Mouse (Mus musculus) lung, adult 18-20 months (tissue): ENCODE results near the gene Asxl1.

Source experiments
- DNase-seq, 2 experiments: peaks; one replicate each; pipeline ENCODE4 v3.0.0; 2022; ENCODE audit warnings: mixed read lengths in 2 of 2

Gene Asxl1

DNA sequence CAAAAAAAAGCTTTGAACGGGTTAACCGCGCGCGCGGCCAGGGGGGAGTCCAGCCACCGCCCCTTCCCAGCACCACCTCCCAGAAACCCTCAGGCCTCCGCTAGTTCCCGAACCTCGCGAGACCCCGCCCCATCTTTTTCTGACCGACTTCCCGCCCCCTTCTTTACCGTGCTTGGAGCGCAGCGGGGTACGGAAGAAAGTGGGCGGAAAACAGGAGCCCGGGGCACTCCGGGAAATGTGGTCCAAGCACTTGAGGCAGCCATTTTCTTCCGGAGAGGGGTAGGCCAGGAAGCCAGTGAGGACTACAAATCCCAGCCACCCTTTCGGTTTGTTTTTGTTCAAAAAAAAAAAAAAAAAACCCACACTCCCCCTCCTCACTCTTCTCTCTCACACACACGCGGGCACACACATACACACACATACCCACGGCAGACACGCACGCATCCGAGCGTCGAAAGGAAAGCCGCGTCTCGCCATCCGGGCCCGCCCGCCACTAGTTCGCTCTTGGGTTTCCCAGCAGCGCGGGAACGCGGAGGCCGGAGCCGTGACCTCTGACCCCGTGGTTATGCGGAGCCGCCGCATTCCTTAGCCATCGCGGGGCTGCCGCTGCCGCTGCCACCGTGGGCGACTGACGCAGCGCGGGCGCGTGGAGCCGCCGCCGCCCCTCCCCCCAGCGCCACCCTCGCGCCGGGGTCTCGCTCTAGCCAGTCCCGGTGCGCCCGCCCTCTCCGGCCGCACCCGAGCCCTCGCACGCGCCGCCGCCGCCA is at the start of gene Asxl1:
Asxl1 (plus strand) TSS at position 376 of the 767 bp plus-strand sequence.
- DNase-seq = peak; percentile 98 to 99

GRCm38 (mm10) chr2:153297771-153298170 is 47.9 kb upstream of the Asxl1 start:
- no peak for DNase-seq

GRCm38 (mm10) chr2:153298460-153298859 is 47.2 kb upstream of the Asxl1 start:
- peak in 1 of 2 experiments; percentile 28 for DNase-seq

DNA sequence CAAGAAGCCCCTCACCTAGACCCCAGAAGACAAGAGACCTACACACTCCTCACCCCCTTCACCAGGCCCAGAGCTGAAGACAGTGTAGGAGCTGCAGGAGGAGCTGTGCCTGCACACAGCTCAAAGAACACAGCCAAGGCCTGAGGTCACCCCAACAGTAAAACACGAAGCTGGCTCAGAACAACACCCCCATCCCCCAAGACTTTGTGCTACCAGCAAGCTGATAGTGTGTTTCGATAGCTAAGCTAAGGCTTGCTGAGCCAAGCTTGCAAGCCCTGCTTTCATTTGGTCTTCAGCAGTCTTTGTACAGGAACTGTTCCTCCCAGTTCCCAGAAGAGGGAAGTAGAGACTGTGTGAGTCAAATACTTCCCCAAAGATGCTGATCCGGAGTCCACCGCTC is 46.8 kb upstream of the Asxl1 start:
- DNase-seq = peak; percentile 10 to 25

- no peak for DNase-seq
These were observed 44.5 kb upstream of the Asxl1 start for GRCm38 (mm10) chr2:153301123-153301522.

DNA sequence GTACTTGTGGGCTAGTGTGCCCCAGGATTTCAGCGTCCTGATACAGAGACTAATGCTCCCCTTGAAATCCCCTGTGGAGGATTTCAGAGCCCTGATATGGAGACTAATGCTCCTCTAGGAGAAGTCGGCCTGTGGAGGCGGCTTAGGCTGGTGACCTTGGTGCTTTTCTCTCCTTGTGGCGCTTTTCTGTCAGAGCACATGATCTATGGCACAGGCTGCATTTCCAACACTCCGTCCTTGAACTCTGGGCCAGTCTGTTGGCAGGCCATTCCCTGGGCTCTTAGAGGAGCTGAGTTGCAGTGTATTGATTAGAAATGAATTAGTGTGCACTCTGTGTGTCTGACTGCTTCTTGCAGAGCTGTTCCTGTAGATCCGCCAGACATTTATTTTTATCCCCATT is 40.4 kb upstream of the Asxl1 start:
- no peak for DNase-seq

DNA sequence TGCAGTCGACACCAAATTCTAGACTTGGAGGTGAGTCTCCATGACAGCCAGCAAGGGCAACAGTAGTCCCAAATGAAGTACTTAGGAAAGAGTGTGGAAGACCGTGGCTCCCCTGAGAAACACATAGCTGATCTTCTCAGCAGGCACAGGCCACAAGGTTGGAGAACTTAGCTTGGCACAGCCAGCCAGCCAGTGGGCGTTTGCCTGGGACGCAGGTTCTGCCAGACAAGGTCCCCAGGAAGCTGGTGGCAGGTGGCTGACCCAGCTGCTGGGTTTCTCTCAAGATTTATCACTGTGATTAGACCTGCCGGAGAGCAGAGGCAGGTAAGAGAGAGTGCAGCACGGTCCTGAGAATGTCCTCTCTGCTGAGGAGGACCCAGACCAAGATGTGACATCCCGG is 37.0 kb upstream of the Asxl1 start:
- no peak for DNase-seq

DNA sequence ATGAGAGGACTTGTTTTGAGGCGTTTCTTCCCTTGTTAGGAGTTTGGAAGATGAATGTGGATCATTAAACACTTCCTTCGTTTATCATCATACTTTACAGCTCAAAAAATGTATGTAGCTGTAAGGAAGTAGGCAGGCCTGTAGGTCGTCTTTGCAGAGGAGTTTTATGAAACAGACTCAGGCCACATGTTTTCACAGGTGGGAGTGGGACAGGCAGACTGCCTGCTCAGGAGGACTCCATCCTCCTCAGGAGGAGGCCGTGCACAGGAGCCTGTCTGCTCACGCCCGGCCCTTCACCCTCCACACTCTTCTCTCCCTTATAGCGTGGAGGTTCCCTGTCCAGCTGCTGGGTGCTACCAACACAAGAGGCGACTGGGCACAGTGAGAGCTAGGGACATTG is 36.5 kb upstream of the Asxl1 start:
- DNase-seq = no peak

GRCm38 (mm10) chr2:153310228-153310627 is 35.4 kb upstream of the Asxl1 start:
- DNase-seq = no peak

DNA sequence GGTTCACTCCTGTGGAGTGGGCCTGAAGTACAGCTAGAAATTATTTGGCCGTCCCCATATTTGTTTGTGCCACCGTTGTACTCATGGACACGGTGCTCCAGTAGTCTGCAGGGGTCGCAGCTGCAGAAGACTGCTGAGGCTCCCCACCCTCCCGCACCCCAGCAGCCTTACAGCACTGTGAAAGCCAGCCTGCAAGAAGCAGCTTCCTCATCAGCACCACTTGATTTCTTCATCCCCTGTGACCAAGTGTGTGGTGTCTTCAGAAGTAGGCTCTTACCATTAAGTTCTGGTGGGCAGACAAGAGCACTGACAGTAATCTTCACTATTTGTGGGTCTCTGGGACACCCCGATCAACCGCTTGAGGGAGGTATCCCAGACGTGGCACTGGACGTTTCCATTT is 32.7 kb upstream of the Asxl1 start:
- no peak for DNase-seq

DNA sequence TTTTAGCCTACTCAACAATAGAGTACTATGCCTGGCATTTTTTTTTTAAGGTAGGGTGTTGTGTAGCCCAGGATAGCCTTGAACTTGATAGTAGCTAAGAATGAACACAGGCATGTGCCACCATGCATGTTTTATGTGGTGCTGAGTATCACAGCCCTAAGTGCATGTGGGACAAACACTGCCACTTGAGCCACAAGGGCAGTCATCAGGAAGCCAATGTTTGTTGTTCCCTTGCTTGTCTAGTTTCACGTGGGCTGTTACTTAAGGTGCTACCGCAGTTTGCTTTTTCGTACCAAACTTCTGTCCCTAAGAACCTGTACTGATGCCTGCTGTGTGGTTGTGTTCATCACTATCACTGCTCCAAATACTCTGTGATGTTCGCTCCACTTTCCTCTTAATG is 27.2 kb upstream of the Asxl1 start:
- peak; percentile 42 to 56 for DNase-seq

GRCm38 (mm10) chr2:153319036-153319643 is 26.5 kb upstream of the Asxl1 start:
- DNase-seq = peak; percentile 64 to 71

GRCm38 (mm10) chr2:153325706-153326376 is 19.8 kb upstream of the Asxl1 start:
- DNase-seq = no peak

DNA sequence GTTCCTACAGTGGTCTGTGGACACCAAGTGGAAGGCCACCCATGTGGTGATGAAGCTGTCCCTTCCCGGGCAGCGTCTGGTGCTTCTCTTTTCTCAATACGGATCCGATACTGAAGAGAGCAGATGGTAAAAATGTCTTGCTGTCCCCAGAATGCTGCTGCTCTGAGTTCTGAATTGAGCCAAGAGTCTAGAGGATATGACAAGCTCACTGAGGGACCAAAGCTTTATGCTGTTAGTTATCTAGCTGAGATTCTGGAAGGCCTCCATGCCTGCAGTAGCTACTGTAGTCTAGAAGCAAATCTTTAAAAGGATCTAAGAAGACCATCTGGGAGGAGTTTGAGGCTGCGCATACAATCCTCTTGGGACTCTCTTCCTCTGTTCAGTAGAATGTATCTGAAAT is 13.4 kb upstream of the Asxl1 start:
- DNase-seq = no peak

DNA sequence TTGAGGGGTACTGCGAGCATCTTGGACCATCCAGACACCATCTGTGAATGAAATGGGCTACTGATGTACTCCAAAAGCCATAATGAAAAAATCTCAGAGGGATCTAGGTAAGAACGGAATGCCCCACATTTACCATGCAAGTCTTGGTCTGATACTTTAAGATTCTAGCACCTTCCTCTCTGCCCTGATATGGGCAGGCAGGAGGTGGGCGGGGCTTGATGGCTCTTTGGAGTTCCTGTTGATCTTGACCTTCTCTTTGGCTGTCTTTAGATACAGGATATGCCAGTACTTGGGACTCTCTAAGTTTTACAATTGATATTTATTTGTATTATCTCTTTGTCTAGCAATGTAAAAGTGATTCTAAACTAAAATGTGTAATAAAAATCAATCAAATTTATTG is 12.6 kb upstream of the Asxl1 start:
- DNase-seq = peak in 1 of 2 experiments; percentile 43

DNA sequence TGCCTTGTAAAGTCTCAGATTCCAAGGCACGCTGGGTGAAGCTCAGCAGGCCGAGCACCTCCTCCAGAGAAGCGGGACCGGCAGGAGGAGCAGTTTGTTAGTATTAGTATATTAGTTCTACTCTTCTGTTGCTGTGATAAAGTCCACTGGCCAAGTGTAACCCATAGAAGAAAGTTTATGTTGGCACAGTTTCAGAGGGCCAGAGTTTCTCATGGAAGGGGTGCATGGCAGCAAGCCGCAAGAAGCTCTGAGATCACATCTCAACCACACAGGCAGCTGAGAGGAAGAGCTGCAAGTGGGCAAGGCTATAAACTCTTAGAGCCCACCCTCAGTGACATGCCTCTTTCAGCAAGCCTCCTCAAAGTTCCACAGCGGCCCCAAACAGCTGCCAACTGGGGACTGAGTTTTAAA is 11.8 kb upstream of the Asxl1 start:
- peak; percentile 33 to 62 for DNase-seq

DNA sequence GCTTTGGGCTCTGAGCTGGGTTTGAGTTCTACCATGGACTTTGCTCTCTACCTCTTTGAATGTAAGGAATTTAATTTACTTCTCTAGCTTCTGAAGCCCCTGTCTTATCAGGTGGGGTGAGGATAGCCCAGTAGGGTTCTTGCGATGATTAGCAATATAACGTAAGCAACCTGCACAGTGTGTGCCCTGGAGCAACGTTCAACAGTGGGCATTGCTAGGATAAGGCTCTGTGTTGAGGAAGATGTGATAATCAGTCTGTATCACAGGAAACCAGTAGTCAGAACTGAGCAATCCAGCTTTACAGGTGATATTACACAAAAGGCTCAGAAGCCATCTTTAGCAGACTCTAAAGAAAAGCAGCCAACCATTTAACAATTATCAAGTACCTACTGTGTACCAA is 11.3 kb upstream of the Asxl1 start:
- DNase-seq = no peak

DNA sequence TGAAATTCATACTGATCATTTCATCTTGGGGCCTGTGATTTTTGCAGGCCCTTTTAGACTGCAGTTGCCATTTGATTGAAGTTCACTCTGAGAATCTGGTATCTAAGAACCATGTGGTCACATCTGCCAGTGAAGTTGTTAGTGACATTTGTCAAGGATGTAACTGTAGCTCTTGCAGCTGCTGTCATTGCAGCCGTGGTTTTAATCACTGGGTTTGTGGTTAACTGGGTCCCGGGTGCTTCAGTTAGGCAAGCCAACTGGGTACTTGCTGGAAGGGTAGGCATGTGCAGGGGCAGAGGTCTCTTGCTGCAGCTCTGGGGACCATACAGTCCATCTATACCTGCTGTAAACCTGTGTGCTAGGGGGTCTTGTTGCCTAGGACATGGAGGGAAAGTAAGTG is 9.5 kb upstream of the Asxl1 start:
- no peak for DNase-seq

GRCm38 (mm10) chr2:153338361-153339350 is 7.0 kb upstream of the Asxl1 start:
- no peak for DNase-seq

GRCm38 (mm10) chr2:153342166-153342565 is 3.5 kb upstream of the Asxl1 start:
- DNase-seq = no peak

DNA sequence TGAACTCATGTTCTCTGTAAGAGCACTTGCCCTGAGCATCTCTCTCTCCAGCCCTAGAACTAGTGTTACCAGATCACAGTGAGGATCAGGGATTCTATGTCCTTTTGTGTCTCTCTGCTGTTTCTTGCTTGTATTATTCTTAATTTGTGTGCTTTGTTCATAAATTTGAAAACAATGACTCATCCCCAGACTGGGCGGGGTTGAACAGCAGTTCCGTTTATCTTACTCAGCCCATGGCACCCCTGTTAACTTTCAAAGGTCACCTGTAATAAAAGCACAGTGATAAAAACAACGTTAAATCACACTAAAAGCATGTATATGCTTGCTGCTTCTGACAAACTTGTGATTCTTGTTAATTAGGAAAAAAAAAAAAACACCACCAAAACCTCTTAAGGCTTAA is 3.0 kb upstream of the Asxl1 start:
- DNase-seq = no peak

GRCm38 (mm10) chr2:153343191-153343590 is 2.4 kb upstream of the Asxl1 start:
- no peak for DNase-seq

GRCm38 (mm10) chr2:153345071-153345453 is 567 bp upstream of the Asxl1 start:
- no peak for DNase-seq
